Mouse (Mus musculus) stomach, embryonic 16.5 days (tissue): ENCODE measurements around the gene Irf2. TPM values are rescaled to one million over a fixed set of nuclear protein-coding genes. Genes with fewer than 3 reads are reported as not detected.

Source experiments
- ATAC-seq: fragments of 200-750 bp; cut with Nextera tagmentation; 2 replicates; pipeline ENCODE4 v1.8.0; 2017; ENCODE audit warnings: moderate number of reproducible peaks, moderate TSS enrichment; ENCODE audit not compliant: insufficient read depth, low FRiP score
- H3K27ac ChIP-seq: fragments of 300-500 bp; sonication (generic); 2 replicates; pipeline ENCODE4 v1.5.1; 2014; ENCODE audit warnings: low read length
- H3K27me3 ChIP-seq: fragments of 300-500 bp; sonication (generic); 2 replicates; pipeline ENCODE4 v1.6.1; 2014; ENCODE audit warnings: low read length, control low read depth, mixed read lengths; ENCODE audit not compliant: control insufficient read depth, insufficient read depth
- H3K36me3 ChIP-seq: fragments of 300-500 bp; sonication (generic); 2 replicates; pipeline ENCODE4 v1.6.1; 2014; ENCODE audit warnings: low read length; ENCODE audit not compliant: control insufficient read depth, insufficient read depth
- H3K4me1 ChIP-seq: fragments of 300-500 bp; sonication (generic); 2 replicates; pipeline ENCODE4 v1.6.1; 2014; ENCODE audit warnings: low read length, control low read depth, mixed read lengths; ENCODE audit not compliant: control insufficient read depth, insufficient read depth
- H3K4me2 ChIP-seq: fragments of 300-500 bp; sonication (generic); 2 replicates; pipeline ENCODE4 v1.6.1; 2014; ENCODE audit warnings: low read depth, low read length, mixed read lengths
- H3K4me3 ChIP-seq: fragments of 300-500 bp; sonication (generic); replicated peaks from 2 replicates; pipeline ENCODE4 v1.5.1; 2014; ENCODE audit warnings: mild to moderate bottlenecking, low read length
- H3K9ac ChIP-seq: fragments of 300-500 bp; sonication (generic); 2 replicates; pipeline ENCODE4 v1.6.1; 2014; ENCODE audit warnings: low read length
- H3K9me3 ChIP-seq: fragments of 300-500 bp; sonication (generic); replicated peaks from 2 replicates; pipeline ENCODE4 v1.6.1; 2016; ENCODE audit warnings: low read length, control low read depth; ENCODE audit not compliant: control insufficient read depth
- WGBS: fragments of 180-500 bp; shearing (Covaris S2); extraction: QIAGEN DNeasy Blood & Tissue Kit; methylation state at CpG from one replicate; pipeline ENCODE4 v1.1.7; 2014; 5-methylcytosine and 5-hydroxymethylcytosine counted together
- polyA plus RNA-seq: library from polyadenylated mRNA; unstranded; fragments of >200 nt; fragmentation: Nextera tagmentation; extraction: Ambion mirVana; gene quantifications from 2 replicates; pipeline ENCODE4 v1.2.1, GENCODE M21; 2015

The Irf2 gene
- polyA plus RNA-seq, 1 experiment from 2014 or later = 27.5 TPM

- no peaks in the 10 kb centered on the region for H3K27me3 ChIP-seq
- H3K4me3 ChIP-seq = no peak overlapping the region
- no peaks in the 10 kb centered on the region for H3K36me3 ChIP-seq
- H3K4me1 ChIP-seq = peaks cover 6% of the 10 kb centered on the region; the same call in 1 of the 2 replicates
- no peak overlapping the region for H3K4me2 ChIP-seq
- no peak overlapping the region for H3K9ac ChIP-seq
- peak; percentile 50; the same call in 1 of the 2 replicates for ATAC-seq
- 38% methylated on average over 7 of the region's 7 CpGs for WGBS
- H3K27ac ChIP-seq = peak overlapping the region; percentile 63
- no peaks in the 10 kb centered on the region for H3K9me3 ChIP-seq
These were observed 119.8 kb downstream of the Irf2 start for GRCm38 (mm10) chr8:46859164-46859846.

GRCm38 (mm10) chr8:46859847-46860167 is 120.3 kb downstream of the Irf2 start:
- Histone ChIP-seq H3K27ac (peak overlapping the region; percentile 63), H3K4me1 (peaks cover 6% of the 10 kb centered on the region; the same call in 1 of the 2 replicates), H3K9me3 (no peaks in the 10 kb centered on the region), H3K27me3 (no peaks in the 10 kb centered on the region), H3K36me3 (no peaks in the 10 kb centered on the region), H3K4me2 (no peak overlapping the region), H3K4me3 (no peak overlapping the region), H3K9ac (no peak overlapping the region)
- no peak for ATAC-seq
- 55% methylated on average over 8 of the region's 8 CpGs for WGBS

GRCm38 (mm10) chr8:46862508-46862907 is 123.0 kb downstream of the Irf2 start:
- H3K4me1 ChIP-seq = peaks cover 13% of the 10 kb centered on the region
- H3K4me2 ChIP-seq = no peak overlapping the region
- WGBS = 87% methylated on average over 5 of the region's 5 CpGs
- H3K9me3 ChIP-seq = no peaks in the 10 kb centered on the region
- H3K36me3 ChIP-seq = no peaks in the 10 kb centered on the region
- H3K4me3 ChIP-seq = no peak overlapping the region
- no peaks in the 10 kb centered on the region for H3K27me3 ChIP-seq
- H3K27ac ChIP-seq = no peak overlapping the region
- H3K9ac ChIP-seq = no peak overlapping the region
- no peak for ATAC-seq

GRCm38 (mm10) chr8:46865428-46865827 is 125.9 kb downstream of the Irf2 start:
- Histone ChIP-seq H3K27ac (no peak overlapping the region), H3K4me2 (no peak overlapping the region), H3K4me3 (no peak overlapping the region), H3K27me3 (no peaks in the 10 kb centered on the region), H3K36me3 (no peaks in the 10 kb centered on the region), H3K9ac (no peak overlapping the region), H3K4me1 (peaks cover 21% of the 10 kb centered on the region), H3K9me3 (no peaks in the 10 kb centered on the region)
- 74% methylated on average over 1 of the region's 1 CpGs for WGBS
- ATAC-seq = no peak

- Histone ChIP-seq H3K27me3 (no peaks in the 10 kb centered on the region), H3K4me1 (peaks cover 21% of the 10 kb centered on the region), H3K4me2 (no peak overlapping the region), H3K9ac (no peak overlapping the region), H3K4me3 (no peak overlapping the region), H3K36me3 (no peaks in the 10 kb centered on the region), H3K27ac (peak overlapping the region; percentile 74), H3K9me3 (no peaks in the 10 kb centered on the region)
- ATAC-seq = 0 out of 2 replicates have a peak, but pooled peaks have one; percentile 24
- 39% methylated on average over 4 of the region's 4 CpGs for WGBS
These were observed 127.9 kb downstream of the Irf2 start for GRCm38 (mm10) chr8:46867440-46867839.

GRCm38 (mm10) chr8:46868346-46869065 is 129.0 kb downstream of the Irf2 start:
- no peaks in the 10 kb centered on the region for H3K27me3 ChIP-seq
- no peak overlapping the region for H3K4me3 ChIP-seq
- no peak for ATAC-seq
- H3K4me1 ChIP-seq = peaks cover 21% of the 10 kb centered on the region
- 49% methylated on average over 8 of the region's 8 CpGs for WGBS
- H3K36me3 ChIP-seq = no peaks in the 10 kb centered on the region
- H3K9ac ChIP-seq = 0 out of 2 replicates have a peak overlapping the region, but pooled peaks have one; percentile 5
- H3K27ac ChIP-seq = peak overlapping the region; percentile 83
- H3K4me2 ChIP-seq = peak overlapping the region; percentile 30; the same call in 1 of the 2 replicates
- H3K9me3 ChIP-seq = no peaks in the 10 kb centered on the region

- Histone ChIP-seq H3K4me3 (no peak overlapping the region), H3K9ac (peak overlapping the region; percentile 34; the same call in 1 of the 2 replicates), H3K4me1 (peaks cover 21% of the 10 kb centered on the region), H3K27me3 (no peaks in the 10 kb centered on the region), H3K27ac (peak overlapping the region; percentile 89), H3K4me2 (no peak overlapping the region), H3K9me3 (no peaks in the 10 kb centered on the region), H3K36me3 (no peaks in the 10 kb centered on the region)
- peak; percentile 90 for ATAC-seq
- WGBS = 42% methylated on average over 6 of the region's 6 CpGs
These were observed 130.0 kb downstream of the Irf2 start for GRCm38 (mm10) chr8:46869521-46869925.

GRCm38 (mm10) chr8:46871086-46871485 is 131.6 kb downstream of the Irf2 start:
- Histone ChIP-seq H3K4me1 (peaks cover 26% of the 10 kb centered on the region), H3K27ac (no peak overlapping the region), H3K9me3 (no peaks in the 10 kb centered on the region), H3K4me3 (no peak overlapping the region), H3K27me3 (no peaks in the 10 kb centered on the region), H3K36me3 (no peaks in the 10 kb centered on the region), H3K9ac (no peak overlapping the region), H3K4me2 (no peak overlapping the region)
- 84% methylated on average over 4 of the region's 4 CpGs for WGBS
- ATAC-seq = no peak

- Histone ChIP-seq H3K4me3 (no peak overlapping the region), H3K9me3 (no peaks in the 10 kb centered on the region), H3K4me1 (peaks cover 8% of the 10 kb centered on the region), H3K27ac (0 out of 2 replicates have a peak overlapping the region, but pooled peaks have one; percentile 30), H3K4me2 (no peak overlapping the region), H3K36me3 (no peaks in the 10 kb centered on the region), H3K9ac (no peak overlapping the region), H3K27me3 (no peaks in the 10 kb centered on the region)
- WGBS = 23% methylated on average over 2 of the region's 2 CpGs
- ATAC-seq = peak; percentile 57; the same call in 1 of the 2 replicates
These were observed 136.2 kb downstream of the Irf2 start for GRCm38 (mm10) chr8:46875615-46876293.
